Mouse (Mus musculus) layer of hippocampus, adult 9-10 months (tissue): ENCODE results near the gene Cox6b1.

Source experiments
- DNase-seq: peaks from one replicate; pipeline ENCODE4 v3.0.0; 2022; ENCODE audit warnings: low spot score

Gene Cox6b1

DNA sequence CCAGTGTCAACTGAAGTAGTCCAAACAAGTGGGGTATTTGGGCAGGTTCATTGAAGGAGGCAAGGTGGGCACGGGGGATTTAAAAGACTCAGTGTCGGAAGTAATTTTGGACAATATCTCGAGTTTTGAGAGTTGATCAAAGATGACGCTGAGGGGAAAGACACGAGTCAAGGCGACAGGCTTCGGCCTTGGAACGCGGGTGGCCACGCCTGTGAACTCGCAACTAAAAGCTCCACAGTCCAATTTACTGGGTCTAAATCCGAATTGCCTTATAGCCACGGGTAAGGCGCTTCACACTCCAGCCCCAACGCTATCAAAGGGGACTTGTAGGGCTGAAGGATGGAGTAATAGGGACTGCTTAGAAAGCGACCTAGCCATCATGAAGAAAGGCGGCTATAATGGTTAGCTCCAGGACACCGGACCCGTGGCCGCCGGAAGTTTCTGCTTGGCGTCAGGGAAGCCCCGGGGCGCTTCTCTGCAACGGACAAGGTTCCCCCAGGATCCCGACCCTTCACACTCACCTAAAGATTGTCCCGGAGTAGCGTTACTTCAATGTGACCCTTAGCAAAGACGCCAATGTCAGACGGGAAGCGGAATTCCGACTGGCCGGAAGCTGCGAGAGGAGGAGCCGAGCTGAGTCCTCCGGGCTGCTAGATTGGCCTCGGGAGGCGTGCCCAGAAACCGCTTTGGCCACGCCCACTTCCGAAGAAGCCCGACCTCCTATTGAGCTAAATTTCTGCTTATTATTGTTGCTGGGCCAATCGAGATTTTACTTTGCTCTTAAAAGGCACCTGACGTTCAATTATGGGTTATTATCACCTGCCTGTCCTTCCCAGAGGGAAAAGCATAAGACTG, at the start of gene Cox6b1:
Gene Cox6b1 (minus strand): TSS at position 622 of the 855 bp plus-strand sequence.
- DNase-seq, result peak; percentile 70

DNA sequence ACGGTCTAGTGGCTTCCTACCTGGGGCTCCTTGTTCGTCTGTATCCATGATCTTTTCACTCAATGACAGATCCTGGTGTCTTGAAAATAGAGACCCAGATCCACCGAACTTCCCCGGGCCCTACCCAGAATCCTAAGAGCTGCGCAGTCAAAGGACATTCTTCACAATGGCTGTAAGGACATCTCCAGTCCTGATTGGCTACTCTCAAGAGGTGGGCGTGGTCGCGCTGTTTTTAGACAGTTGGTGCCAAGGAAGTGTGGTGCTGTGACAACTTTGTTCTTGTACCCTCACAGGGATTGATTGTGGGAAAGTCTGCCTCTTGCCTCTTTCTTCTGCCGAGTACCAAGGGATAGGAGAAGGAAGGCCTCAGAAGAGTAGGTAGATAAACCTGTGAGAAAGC, 45.5 kb upstream of the Cox6b1 start, which contains the start of gene Pmis2:
Gene Pmis2 (minus strand): TSS at position 126 of the 400 bp plus-strand sequence.
- no peak for DNase-seq

DNA sequence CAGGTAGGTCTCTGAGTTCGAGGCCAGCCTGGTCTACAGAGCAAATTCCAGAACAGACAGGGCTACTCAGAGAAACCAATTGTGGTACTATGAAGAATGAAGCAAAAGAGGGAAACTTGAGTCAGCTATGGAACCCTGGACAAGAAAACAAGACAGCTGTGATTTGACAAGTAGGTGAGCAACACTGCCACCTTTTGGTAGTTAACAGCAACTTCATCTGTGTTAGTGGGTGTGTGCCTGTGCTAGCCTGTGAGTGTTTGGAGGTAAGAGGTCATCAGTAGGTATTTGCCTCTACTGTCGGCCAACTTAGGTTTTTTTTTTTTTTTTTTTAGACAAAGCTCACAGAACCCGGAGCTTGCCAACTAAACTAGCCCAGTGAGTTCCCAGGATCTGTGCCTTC, 43.3 kb upstream of the Cox6b1 start:
- no peak for DNase-seq

DNA sequence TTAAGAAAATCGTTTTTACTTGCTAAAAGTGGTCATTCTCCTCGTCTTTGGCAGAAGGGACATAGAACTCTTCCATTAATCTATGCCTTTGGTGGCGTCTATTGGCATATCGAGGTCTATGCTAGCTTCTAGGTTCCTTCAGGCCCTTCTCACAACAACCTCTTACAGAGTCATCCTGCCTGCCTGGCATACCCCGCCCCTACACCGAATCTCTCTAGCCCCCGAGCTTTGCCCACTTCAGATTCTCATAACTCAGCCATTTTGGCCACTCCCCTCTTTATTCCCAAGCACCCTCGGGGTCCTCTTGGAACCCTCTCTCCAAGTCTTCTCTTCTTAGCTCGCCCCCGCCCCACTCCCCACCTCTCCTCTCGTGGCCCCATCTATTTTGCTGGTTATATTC, 39.4 kb upstream of the Cox6b1 start:
- no peak for DNase-seq

DNA sequence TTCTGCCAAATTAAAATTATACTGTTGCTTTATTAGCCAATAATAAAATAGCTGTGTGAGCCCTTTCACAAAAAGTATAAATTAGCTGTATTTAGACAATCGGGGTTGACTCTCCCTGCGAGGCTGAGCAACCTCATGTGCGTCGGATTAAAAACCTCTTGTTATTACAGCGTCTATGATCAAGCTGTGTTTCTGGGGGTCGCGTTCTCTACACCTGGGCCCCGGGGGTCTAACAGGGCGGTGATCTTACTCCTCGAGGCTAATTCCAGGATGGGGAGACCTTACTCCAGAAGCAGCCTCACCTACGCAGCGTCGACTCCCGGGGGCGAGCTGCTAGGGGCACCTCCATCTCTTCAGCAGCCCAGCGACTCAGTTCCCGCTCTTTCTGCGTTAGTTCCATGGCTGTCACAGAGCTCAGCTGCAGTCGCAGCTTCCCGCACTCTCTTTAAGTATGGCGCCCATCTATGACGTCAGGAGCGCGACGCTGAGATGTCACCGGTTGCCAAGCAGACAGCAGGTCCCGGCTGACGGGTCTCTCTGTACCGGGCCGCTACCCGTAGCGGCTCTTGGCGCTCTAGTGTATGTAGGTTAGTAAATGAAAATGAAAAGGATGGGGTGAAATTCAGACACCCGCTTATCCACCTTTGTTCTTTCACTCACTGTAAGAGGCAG, 38.7 kb upstream of the Cox6b1 start, which contains the start of gene Haus5:
Gene Haus5 (minus strand): TSS at position 466 of the 672 bp plus-strand sequence.
- DNase-seq, result peak; percentile 91

DNA sequence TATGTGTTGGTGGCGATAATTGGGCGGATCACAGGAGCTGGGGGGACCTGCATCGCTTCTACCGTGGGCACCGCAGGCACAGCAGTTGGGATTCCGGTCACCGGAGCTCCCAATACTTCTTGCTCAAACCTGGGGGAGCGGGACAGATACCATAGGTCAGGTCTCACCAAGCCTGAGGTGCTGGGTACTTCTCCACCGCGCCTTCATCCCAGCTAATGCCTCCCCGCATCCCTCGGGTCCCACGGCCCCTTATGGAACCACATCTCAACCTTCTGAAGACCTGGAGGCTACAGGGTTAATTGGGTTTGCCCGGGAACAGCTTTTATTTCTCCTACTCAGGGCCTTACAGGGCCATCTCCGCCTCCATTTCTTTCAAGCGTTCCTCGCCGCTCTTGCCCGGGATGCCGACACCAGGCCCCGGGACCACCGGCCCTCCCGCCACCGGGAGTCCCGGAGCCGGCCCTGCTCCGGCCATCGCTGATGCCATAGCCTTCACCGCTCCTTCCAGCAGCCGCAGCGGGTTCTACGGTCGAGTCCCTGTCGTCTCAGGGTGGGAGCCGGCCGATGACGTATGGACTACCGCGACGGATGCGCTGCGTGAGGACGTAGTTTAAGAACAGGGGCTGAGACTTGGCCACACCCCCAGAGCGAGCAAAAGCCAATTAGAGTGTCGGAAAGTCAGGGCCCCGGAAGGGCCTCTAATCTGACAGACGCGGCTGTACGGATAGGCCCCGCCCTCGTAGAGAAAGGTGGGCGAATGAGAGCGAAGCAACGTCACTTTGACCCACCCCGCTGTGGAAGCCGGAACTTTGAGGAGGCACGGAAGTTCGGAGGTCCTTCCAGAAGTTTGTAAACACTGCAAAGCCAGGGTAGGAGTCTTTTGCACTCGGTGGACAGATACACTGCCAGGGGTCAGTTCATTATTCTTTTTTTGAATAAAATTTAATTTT, 23.9 kb upstream of the Cox6b1 start, which contains the start of gene Rbm42:
Gene Rbm42 (minus strand): TSS at position 727 of the 950 bp plus-strand sequence.
- DNase-seq, result peak; percentile 98

DNA sequence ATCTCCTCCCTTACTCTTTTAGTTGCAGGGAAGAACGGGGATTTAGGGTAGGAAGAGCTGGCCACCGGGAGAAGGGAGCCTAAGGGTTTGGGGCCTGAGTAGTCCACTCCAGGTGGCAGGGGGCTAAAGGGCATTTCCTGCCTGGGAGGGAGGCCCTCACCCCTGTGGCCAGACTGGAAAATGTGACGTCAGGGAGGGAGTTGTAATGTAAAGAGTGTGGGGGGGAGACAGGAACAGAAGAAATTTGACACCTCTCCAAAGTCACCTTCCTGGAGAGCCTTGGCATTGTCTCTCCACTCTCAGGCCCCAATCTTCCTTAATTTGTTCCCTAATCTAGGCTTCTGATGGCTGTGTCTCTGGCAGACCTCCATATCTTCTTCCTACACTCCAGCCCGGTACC, 13.1 kb upstream of the Cox6b1 start:
- DNase-seq, result no peak

DNA sequence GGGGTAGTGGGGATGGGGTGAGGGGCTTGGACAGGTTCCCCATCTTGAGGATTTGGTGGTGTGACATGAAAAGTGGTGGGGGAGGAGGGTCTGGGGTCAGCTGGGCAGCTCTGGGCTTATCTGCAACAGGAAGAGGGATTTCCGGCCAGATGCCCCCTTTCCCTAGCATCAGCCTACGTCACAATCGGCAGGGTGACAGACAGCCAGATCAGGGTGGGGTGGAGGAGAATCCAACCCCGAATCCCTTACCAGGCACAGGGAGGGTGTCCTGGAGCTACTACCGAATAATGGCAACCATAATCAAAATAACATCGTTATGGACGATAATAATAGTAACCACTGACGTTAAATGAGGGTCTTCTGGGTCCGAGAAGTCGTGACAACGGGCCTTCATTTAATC, 10.4 kb upstream of the Cox6b1 start:
- DNase-seq, result no peak

DNA sequence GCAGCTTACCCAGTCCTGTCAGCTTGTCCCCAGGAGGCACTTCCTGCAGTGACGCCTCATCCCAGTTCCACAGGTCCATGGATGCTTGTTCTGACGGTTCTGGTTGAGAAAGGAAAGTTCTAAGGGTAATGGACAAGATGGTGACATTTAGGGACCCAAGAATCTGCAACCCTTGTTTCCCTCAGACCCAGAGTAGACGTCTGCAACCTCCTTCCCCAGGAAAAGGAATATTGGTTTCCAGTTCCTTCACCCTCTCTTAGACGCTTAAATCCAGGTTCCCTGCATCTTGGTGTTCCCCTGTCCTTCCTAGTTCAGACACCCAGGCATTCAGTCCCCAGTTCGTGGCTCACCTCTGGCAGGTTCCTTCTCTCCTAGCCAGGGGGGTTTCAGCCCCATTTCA, 9.8 kb upstream of the Cox6b1 start, which contains the start of gene Etv2:
Gene Etv2 (minus strand): TSS at position 101 of the 400 bp plus-strand sequence.
- DNase-seq, result no peak

DNA sequence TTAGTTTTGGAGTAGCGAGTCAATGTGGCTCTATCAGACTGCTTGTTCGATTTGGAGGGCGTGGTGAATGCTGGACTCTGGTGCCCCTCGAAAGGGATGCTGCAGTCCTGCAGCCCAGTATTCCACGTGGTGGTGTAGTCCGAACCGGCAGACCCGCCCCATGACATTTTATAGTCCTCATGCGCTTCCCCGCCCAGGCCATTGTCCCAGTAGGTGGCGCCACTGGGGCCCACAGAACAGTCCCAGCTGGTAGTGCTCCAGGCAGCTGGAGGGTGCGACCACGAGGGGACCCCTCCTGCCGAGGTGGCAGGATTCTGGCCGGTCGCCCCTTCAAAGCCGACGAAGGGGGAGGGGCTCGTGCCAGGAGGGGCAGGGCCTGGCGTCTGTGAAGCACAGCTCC, 8.7 kb upstream of the Cox6b1 start:
- DNase-seq, result no peak

DNA sequence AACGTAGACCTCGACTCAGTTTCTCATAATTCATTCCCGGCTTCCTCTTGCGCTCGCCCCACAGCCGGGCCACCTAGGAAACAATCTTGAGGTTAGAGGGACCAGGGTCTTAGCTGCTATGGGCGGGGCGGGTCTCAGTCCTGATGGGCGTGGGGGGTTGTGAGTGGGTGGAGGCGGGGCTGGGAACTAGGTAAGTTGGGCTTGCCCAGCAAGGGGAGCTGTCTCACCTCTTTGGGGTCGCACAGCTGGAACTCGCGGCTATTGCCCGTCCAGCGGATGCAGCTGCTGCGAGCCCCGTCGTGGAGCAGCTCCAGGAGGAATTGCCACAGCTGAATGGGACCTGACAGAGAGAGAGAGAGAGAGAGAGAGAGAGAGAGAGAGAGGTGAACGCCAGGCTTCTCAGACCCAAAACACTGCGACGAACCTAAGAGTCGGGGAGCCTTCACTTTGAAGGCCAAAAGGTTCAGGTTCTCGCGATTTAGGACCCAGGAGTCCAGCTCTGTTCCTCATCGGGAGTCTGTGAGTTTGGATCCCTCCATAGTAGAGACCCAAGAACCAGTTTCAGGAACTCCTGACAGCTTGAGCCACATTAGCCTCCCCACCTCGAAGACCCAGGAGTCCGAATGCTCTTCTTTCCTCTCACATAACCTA, 7.9 kb upstream of the Cox6b1 start:
- DNase-seq, result no peak

DNA sequence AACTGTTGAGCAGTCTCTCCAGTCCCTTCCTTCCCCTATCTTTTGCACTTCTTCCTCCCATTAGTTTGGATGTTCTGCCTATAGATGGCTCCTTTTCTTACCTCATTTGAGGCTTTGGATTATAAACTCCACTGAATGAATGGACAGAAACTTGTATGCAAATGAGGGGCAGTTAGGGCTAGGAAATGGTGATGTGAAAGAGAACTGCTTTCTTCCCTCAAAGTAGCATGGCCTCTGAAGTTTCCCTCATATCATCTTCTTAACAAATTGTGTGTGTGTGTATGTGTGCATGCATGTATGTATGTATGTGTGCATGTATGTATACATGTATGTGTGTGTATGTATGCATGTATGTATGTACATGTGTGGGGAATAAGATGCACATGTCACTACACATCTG, 3.1 kb upstream of the Cox6b1 start:
- DNase-seq, result no peak

DNA sequence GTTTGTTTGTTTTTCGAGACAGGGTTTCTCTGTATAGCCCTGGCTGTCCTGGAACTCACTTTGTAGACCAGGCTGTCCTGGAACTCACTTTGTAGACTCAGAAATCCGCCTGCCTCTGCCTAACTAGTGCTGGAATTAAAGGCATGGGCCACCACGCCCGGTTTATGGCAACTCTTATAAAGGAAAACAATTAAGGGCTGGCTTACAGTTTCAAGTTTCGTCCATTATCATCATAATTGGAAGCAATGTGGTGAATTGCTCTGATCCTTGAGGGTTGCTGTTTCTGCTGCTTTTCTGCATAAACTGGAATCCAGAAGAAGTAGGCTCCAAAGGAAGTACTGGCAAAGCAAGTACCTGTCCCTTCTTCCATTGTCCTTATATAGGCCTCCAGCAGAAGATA, 696 bp upstream of the Cox6b1 start:
- DNase-seq, result no peak

DNA sequence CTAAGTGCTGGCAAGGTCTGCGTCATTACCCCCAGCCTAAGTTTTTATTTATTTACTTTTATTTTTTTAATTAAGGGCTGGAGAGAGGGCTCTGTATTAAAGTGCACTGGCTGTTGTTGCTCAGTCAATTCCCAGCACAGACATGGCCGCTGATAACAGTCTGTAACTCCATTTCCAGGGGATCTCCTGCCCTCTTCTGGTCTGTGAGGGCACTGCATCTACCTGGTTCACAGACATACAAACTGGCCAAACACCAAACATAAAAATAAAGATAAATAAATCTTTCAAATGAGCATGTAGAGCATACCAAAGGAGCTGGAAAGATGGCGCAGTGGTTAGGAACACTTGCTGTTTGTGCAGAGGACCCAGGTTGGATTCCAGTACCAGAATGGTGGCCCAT, 6.7 kb downstream of the Cox6b1 start:
- DNase-seq, result no peak

DNA sequence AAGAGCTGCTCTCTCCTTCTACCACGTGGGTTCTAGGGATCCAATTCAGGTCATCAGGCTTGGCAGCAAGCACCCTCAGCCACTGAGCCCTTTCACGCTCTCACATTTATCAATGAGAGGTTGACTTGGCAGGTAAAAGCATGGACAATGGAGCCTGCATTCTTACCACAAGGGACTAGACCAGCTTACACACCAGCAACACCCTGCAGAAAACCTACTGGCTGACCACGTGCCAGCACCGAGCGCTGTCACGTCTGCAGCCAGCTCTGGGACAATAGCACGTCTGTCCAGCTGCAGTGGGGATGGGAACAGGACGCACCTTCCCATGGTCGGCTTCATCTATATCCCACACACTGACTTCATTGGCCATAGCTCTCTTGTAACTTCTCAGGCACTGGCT, 7.3 kb downstream of the Cox6b1 start:
- no peak for DNase-seq

DNA sequence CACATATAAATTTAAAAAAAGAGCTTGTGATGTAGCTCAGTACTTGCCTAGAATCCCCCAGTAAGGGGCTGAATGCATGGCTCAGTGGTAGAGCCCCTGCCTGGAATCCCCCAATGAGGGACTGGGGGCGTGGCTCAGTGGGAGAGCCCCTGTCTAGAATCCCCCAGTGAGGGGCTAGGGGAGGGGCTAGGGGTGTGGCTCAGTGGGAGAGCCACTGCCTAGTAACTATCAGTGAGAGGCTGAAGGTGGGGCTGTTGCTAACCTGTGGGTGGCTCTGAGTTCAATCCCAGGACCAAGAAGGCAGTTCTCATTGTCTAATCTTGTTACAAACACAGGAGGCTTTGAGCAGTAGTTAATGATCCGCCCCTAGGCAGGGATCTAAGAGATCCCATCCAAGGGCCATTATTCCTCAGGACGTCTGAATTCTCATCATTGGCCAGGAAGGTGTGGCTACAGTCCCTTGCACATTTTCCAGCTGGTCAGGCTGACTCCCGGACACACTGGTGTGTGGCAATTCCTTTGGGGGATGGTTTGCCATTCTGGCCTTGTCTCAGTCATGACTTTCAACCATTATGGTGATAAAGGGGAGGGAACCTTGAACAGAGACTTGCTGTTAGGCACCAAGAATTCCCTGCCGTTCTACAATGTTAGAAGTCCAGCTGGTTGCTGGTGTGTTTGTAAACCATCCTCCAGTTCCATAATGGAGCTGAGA, 10.7 kb downstream of the Cox6b1 start:
- DNase-seq, result no peak

DNA sequence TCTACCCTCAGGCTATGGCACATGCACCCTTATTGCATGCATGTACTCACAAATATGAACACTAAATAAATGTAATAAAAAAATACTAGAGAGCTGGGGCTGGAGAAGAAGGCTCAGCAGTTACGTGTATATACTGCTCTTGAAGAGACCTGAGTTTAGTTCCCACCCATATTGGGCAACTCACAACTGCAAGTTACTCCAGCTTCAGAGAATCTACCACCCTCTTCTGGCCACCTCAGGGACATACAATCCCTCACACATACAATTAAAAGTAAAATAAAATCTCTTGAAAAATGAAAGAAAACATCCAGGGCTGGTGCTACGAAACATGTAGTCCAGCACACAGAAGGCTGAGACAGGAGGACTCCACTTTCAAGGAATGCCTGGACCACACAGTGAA, 11.5 kb downstream of the Cox6b1 start:
- DNase-seq, result no peak

DNA sequence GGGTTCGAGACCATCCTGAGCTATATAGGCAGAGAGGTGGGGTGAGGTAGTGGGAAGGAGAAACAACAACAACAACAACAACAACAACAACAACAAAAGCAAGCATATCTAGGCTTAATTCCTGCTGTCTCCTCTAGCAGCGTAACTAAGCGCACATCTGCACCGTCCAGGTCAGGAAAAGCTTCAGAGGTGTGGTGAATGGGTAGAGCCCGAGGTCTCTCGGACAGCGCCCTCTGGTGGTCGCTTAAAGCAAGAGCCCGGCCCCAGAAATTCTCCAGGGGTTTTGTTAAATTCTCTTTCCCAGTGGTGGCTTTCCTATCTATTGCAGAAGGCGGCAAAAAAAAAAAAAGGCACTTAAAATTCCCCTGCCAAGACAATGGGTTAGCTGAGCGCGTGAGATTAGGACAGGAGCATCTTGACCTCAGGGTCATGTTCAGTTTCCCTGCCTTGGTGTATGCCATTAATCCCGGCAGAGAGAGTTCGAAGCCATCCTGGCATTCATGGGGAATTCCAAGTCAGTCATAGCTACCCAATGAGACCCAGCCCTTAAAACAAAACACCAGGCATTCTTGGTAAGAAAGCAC, 12.3 kb downstream of the Cox6b1 start:
- no peak for DNase-seq

DNA sequence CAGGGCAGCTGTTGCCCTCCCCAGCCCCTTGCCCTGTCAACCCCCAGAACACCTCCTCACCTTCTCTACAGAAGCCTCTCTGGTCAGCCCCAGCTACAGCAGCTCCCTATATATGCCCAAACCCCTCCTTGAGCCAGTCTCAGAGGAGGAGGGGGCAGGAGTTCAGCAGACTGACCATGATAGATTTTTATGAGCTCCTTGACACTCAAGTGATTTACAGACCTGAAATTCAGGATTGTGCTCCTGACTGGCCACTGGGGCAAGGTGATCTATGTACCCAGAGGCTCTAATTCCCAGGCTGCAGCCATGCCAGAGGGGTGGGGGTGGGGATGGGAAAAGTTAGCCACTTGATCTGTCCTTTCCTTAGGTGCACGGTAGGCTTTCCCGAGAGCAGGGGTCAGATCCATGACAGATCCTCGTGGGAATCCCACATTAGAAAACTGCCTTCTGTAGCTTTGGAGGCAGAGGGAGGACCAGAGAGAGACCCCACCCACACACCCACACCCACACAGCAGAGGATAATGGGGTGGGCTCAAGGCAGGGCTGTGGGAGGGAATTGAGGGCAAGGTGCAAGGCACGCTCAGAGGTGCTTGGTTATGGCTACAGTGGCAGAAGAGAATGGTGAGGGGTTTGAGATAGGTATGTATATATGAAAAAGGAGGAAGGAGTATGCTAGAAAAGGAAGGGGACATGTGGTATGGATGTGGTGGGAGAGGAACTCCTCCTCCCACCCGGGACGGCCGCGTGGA, 13.1 kb downstream of the Cox6b1 start, which contains the start of gene Upk1a:
Gene Upk1a (minus strand): TSS at position 194 of the 749 bp plus-strand sequence.
- no peak for DNase-seq

DNA sequence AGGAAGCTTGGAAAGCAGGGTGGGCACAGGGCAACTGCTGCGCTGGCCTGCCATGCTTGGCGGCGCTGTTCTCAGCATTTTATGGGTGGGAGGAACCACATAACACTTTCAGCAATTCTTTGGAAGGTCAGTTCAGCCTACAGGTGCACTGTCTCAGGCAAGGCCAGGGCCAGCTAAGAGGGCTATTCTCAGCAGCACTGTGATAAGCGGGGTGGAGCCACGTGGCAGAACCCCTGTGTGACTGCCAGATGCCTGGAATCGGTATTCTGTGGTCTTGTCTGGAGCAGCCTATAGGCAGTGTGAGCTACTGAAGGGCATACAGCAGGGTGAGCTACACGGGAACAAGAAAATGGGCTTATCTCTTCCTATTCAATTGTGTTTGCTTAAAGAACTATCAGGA, 15.9 kb downstream of the Cox6b1 start:
- DNase-seq, result no peak
